Mouse (Mus musculus): Measurements from ENCODE around the gene Ide. TPM values are rescaled to one million over a fixed set of nuclear protein-coding genes. Genes with fewer than 3 reads are reported as not detected.

Gene Ide
- total and polyA plus RNA-seq, 2 experiments from 2014 or later = 60.8 to 72.6 TPM

- Histone ChIP-seq H3K36me3 (replicated peaks; ENCODE audit: control insufficient read depth, insufficient read depth, low read length) (peaks cover 70% of the 10 kb centered on the region), H3K4me2 (ENCODE audit: low read depth, low read length) (no peak overlapping the region), H3K27me3 (ENCODE audit: control insufficient read depth, insufficient read depth, low read length) (no peaks in the 10 kb centered on the region), H3K4me1 (ENCODE audit: control insufficient read depth, insufficient read depth) (no peaks in the 10 kb centered on the region), H3K27ac (ENCODE audit: low read depth) (no peak overlapping the region), H3K9me3 (replicated peaks; ENCODE audit: control insufficient read depth, low read length) (no peaks in the 10 kb centered on the region), H3K4me3 (ENCODE audit: low read depth, low read length) (no peak overlapping the region), H3K9ac (replicated peaks; ENCODE audit: low read depth, low read length) (no peak overlapping the region)
- 86% methylated on average over 6 of the region's 6 CpGs for WGBS
- DNase-seq (ENCODE audit: low spot score) (no peak), ATAC-seq (ENCODE audit: insufficient read depth, low read depth) (no peak)
- TF ChIP-seq EP300 (IDR thresholded peaks at IDR 0.05; ENCODE audit: low read depth) (no peak), CTCF (IDR thresholded peaks at IDR 0.05; ENCODE audit: low read depth) (no peak)
Observed at GRCm38 (mm10) chr19:37307826-37308545, 29.7 kb downstream of the Ide start.

GRCm38 (mm10) chr19:37306176-37306575 is 31.5 kb downstream of the Ide start:
- ATAC-seq (ENCODE audit: insufficient read depth, low read depth) = no peak
- 89% methylated on average over 3 of the region's 3 CpGs for WGBS
- H3K4me2 ChIP-seq (ENCODE audit: low read depth, low read length) = no peak overlapping the region

GRCm38 (mm10) chr19:37304866-37305265 is 32.8 kb downstream of the Ide start:
- TF ChIP-seq EP300 (IDR thresholded peaks at IDR 0.05; ENCODE audit: low read depth) (no peak), CTCF (IDR thresholded peaks at IDR 0.05; ENCODE audit: low read depth) (no peak)
- Histone ChIP-seq H3K4me1 (ENCODE audit: control insufficient read depth, insufficient read depth) (no peaks in the 10 kb centered on the region), H3K9me3 (replicated peaks; ENCODE audit: control insufficient read depth, low read length) (no peaks in the 10 kb centered on the region), H3K36me3 (replicated peaks; ENCODE audit: control insufficient read depth, insufficient read depth, low read length) (peaks cover 59% of the 10 kb centered on the region), H3K27me3 (ENCODE audit: control insufficient read depth, insufficient read depth, low read length) (no peaks in the 10 kb centered on the region), H3K9ac (replicated peaks; ENCODE audit: low read depth, low read length) (no peak overlapping the region), H3K27ac (ENCODE audit: low read depth) (no peak overlapping the region), H3K4me3 (ENCODE audit: low read depth, low read length) (no peak overlapping the region), H3K4me2 (ENCODE audit: low read depth, low read length) (no peak overlapping the region)
- no peak for DNase-seq (ENCODE audit: low spot score)
- WGBS = 94% methylated on average over 5 of the region's 5 CpGs
- ATAC-seq (ENCODE audit: insufficient read depth, low read depth) = no peak

More at GRCm38 (mm10) chr19:37306176-37306575, 31.5 kb downstream of the Ide start:
- no peak overlapping the region for H3K9ac ChIP-seq (replicated peaks; ENCODE audit: low read depth, low read length)
- DNase-seq (ENCODE audit: low spot score) = no peak
- H3K4me3 ChIP-seq (ENCODE audit: low read depth, low read length) = no peak overlapping the region
- TF ChIP-seq CTCF (IDR thresholded peaks at IDR 0.05; ENCODE audit: low read depth) (no peak), EP300 (IDR thresholded peaks at IDR 0.05; ENCODE audit: low read depth) (no peak)
- no peaks in the 10 kb centered on the region for H3K9me3 ChIP-seq (replicated peaks; ENCODE audit: control insufficient read depth, low read length)
- H3K27ac ChIP-seq (ENCODE audit: low read depth) = no peak overlapping the region
- H3K4me1 ChIP-seq (ENCODE audit: control insufficient read depth, insufficient read depth) = no peaks in the 10 kb centered on the region
- H3K36me3 ChIP-seq (replicated peaks; ENCODE audit: control insufficient read depth, insufficient read depth, low read length) = peaks cover 67% of the 10 kb centered on the region
- H3K27me3 ChIP-seq (ENCODE audit: control insufficient read depth, insufficient read depth, low read length) = no peaks in the 10 kb centered on the region

GRCm38 (mm10) chr19:37304006-37304405 is 33.6 kb downstream of the Ide start:
- H3K9me3 ChIP-seq (replicated peaks; ENCODE audit: control insufficient read depth, low read length) = no peaks in the 10 kb centered on the region
- DNase-seq (ENCODE audit: low spot score) (no peak), ATAC-seq (ENCODE audit: insufficient read depth, low read depth) (no peak)
- no peak overlapping the region for H3K9ac ChIP-seq (replicated peaks; ENCODE audit: low read depth, low read length)
- WGBS = 71% methylated on average over 4 of the region's 4 CpGs
- peaks cover 55% of the 10 kb centered on the region for H3K36me3 ChIP-seq (replicated peaks; ENCODE audit: control insufficient read depth, insufficient read depth, low read length)
- H3K27me3 ChIP-seq (ENCODE audit: control insufficient read depth, insufficient read depth, low read length) = no peaks in the 10 kb centered on the region
- H3K4me2 ChIP-seq (ENCODE audit: low read depth, low read length) = no peak overlapping the region
- TF ChIP-seq EP300 (IDR thresholded peaks at IDR 0.05; ENCODE audit: low read depth) (no peak), CTCF (IDR thresholded peaks at IDR 0.05; ENCODE audit: low read depth) (no peak)
- H3K4me3 ChIP-seq (ENCODE audit: low read depth, low read length) = no peak overlapping the region
- no peaks in the 10 kb centered on the region for H3K4me1 ChIP-seq (ENCODE audit: control insufficient read depth, insufficient read depth)
- no peak overlapping the region for H3K27ac ChIP-seq (ENCODE audit: low read depth)

GRCm38 (mm10) chr19:37301733-37302132 is 35.9 kb downstream of the Ide start:
- H3K4me3 ChIP-seq (ENCODE audit: low read depth, low read length) = no peak overlapping the region

GRCm38 (mm10) chr19:37291676-37292075 is 46.0 kb downstream of the Ide start:
- peak; percentile 93 for ATAC-seq (ENCODE audit: insufficient read depth, low read depth)
- TF ChIP-seq CTCF (IDR thresholded peaks at IDR 0.05; ENCODE audit: low read depth) (no peak), EP300 (IDR thresholded peaks at IDR 0.05; ENCODE audit: low read depth) (no peak)
- H3K4me1 ChIP-seq (ENCODE audit: control insufficient read depth, insufficient read depth) = 0 out of 2 replicates have a peak, but pooled peaks cover 7% of the 10 kb centered on the region
- DNase-seq (ENCODE audit: low spot score) = peak; percentile 86
- WGBS = 17% methylated on average over 4 of the region's 4 CpGs
- H3K27ac ChIP-seq (ENCODE audit: low read depth) = peak overlapping the region; percentile 91
- H3K27me3 ChIP-seq (ENCODE audit: control insufficient read depth, insufficient read depth, low read length) = no peaks in the 10 kb centered on the region
- no peaks in the 10 kb centered on the region for H3K9me3 ChIP-seq (replicated peaks; ENCODE audit: control insufficient read depth, low read length)
- H3K4me2 ChIP-seq (ENCODE audit: low read depth, low read length) = peak overlapping the region; percentile 12
- no peak overlapping the region for H3K9ac ChIP-seq (replicated peaks; ENCODE audit: low read depth, low read length)
- no peak overlapping the region for H3K4me3 ChIP-seq (ENCODE audit: low read depth, low read length)
- H3K36me3 ChIP-seq (replicated peaks; ENCODE audit: control insufficient read depth, insufficient read depth, low read length) = peaks cover 18% of the 10 kb centered on the region

More at GRCm38 (mm10) chr19:37301733-37302132, 35.9 kb downstream of the Ide start:
- H3K27me3 ChIP-seq (ENCODE audit: control insufficient read depth, insufficient read depth, low read length) = no peaks in the 10 kb centered on the region
- no peak overlapping the region for H3K4me2 ChIP-seq (ENCODE audit: low read depth, low read length)
- no peak overlapping the region for H3K9ac ChIP-seq (replicated peaks; ENCODE audit: low read depth, low read length)
- no peak for TF ChIP-seq CTCF (IDR thresholded peaks at IDR 0.05; ENCODE audit: low read depth)
- TF ChIP-seq EP300 (IDR thresholded peaks at IDR 0.05; ENCODE audit: low read depth) = no peak
- ATAC-seq (ENCODE audit: insufficient read depth, low read depth) (no peak), DNase-seq (ENCODE audit: low spot score) (no peak)
- 72% methylated on average over 3 of the region's 3 CpGs for WGBS
- H3K36me3 ChIP-seq (replicated peaks; ENCODE audit: control insufficient read depth, insufficient read depth, low read length) = peaks cover 42% of the 10 kb centered on the region
- H3K27ac ChIP-seq (ENCODE audit: low read depth) = no peak overlapping the region
- no peaks in the 10 kb centered on the region for H3K9me3 ChIP-seq (replicated peaks; ENCODE audit: control insufficient read depth, low read length)
- H3K4me1 ChIP-seq (ENCODE audit: control insufficient read depth, insufficient read depth) = no peaks in the 10 kb centered on the region
